ENCODE assay signal across 13 mouse cellular contexts in the genomic region with DNA sequence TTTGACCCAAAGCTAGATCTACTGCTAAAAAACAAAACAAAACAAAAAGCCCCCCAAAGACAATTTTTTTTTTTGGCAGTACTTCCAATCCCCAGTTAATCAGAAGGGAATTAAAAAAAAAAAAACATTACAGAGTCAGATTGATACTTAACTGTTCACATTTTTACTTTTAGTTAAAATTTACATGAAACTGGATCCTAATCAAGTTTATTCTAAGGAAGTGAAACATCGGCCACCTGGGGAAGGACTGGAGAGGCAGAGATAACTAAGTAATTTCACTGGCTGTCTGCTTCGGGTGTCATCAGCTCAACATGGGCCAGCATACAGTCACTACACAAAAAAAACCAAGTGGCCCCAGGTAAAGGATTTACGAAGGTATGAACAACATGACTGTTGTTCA.
"Had no signal": no experiment of that assay in that cellular context is flagged by ENCODE, and none has a peak within 500 bp of the region (broad histone marks: within the 10 kb centered on the region; RNA-seq: fewer than 3 reads in every experiment).

No protein-coding gene starts in this region.

- H3K27me3 ChIP-seq: kidney, embryonic 15.5 days; limb, embryonic 12.5 days; limb, embryonic 15.5 days; liver, embryonic 12.5 days; liver, embryonic 15.5 days; neural tube, embryonic 12.5 days; neural tube, embryonic 15.5 days; stomach, embryonic 15.5 days had no signal

- H3K9ac ChIP-seq: kidney, embryonic 15.5 days; limb, embryonic 12.5 days; limb, embryonic 15.5 days; liver, embryonic 12.5 days; liver, embryonic 15.5 days; neural tube, embryonic 12.5 days; neural tube, embryonic 15.5 days; stomach, embryonic 15.5 days had no signal

- H3K4me1 ChIP-seq: liver, embryonic 12.5 days; liver, embryonic 15.5 days; neural tube, embryonic 15.5 days had no signal

- H3K4me2 ChIP-seq: kidney, embryonic 15.5 days; limb, embryonic 12.5 days; limb, embryonic 15.5 days; liver, embryonic 12.5 days; liver, embryonic 15.5 days; midbrain, embryonic 11.5 days; neural tube, embryonic 12.5 days; neural tube, embryonic 15.5 days; stomach, embryonic 15.5 days had no signal

- H3K4me3 ChIP-seq: kidney, embryonic 15.5 days; limb, embryonic 12.5 days; limb, embryonic 15.5 days; liver, embryonic 12.5 days; liver, embryonic 15.5 days; neural tube, embryonic 12.5 days; neural tube, embryonic 15.5 days; stomach, embryonic 15.5 days had no signal

- DNase-seq: midbrain, embryonic 14.5 days; right cerebral cortex, postnatal 14 days; right cerebral cortex, postnatal 4 days; thymus, postnatal 25 days had no signal

- H3K27ac ChIP-seq: kidney, embryonic 15.5 days; limb, embryonic 12.5 days; limb, embryonic 15.5 days; liver, embryonic 12.5 days; liver, embryonic 15.5 days; neural tube, embryonic 12.5 days; neural tube, embryonic 15.5 days; stomach, embryonic 15.5 days had no signal

- H3K36me3 ChIP-seq: kidney, embryonic 15.5 days; limb, embryonic 12.5 days; limb, embryonic 15.5 days; neural tube, embryonic 12.5 days; neural tube, embryonic 15.5 days; stomach, embryonic 15.5 days had no signal

- H3K9me3 ChIP-seq: kidney, embryonic 15.5 days; limb, embryonic 12.5 days; limb, embryonic 15.5 days; liver, embryonic 12.5 days; liver, embryonic 15.5 days; neural tube, embryonic 12.5 days; neural tube, embryonic 15.5 days; stomach, embryonic 15.5 days had no signal

- ATAC-seq: liver, embryonic 12.5 days had no signal
